Mouse (Mus musculus) splenic B cell, adult 2 months (primary cell): ENCODE measurements around the gene Muc13.

ENCODE experiments used
- DNase-seq: peaks from one replicate; pipeline ENCODE4 v3.0.0-alpha.2; 2011; ENCODE audit warnings: low read depth, low spot score
- H3K27me3 ChIP-seq: 2 replicates; pipeline ENCODE4 v1.6.1; 2012; ENCODE audit warnings: mild to moderate bottlenecking, low read length, moderate library complexity, mixed read lengths; ENCODE audit not compliant: control insufficient read depth, poor library complexity, insufficient read depth, severe bottlenecking
- H3K36me3 ChIP-seq: 2 replicates; pipeline ENCODE4 v1.6.1; 2012; ENCODE audit warnings: mild to moderate bottlenecking, low read length, moderate library complexity, mixed read lengths; ENCODE audit not compliant: control insufficient read depth, poor library complexity, insufficient read depth, severe bottlenecking

Muc13 gene

GRCm38 (mm10) chr16:33760542-33760941 lies 33.3 kb upstream of the Muc13 start:
- no peaks in the 10 kb centered on the region for H3K27me3 ChIP-seq
- H3K36me3 ChIP-seq: peaks cover 16% of the 10 kb centered on the region
- DNase-seq: no peak

- DNase-seq: no peak
- Histone ChIP-seq H3K27me3 (no peaks in the 10 kb centered on the region), H3K36me3 (peaks cover 16% of the 10 kb centered on the region)
These were observed 32.8 kb upstream of the Muc13 start for GRCm38 (mm10) chr16:33760996-33761395.

DNA sequence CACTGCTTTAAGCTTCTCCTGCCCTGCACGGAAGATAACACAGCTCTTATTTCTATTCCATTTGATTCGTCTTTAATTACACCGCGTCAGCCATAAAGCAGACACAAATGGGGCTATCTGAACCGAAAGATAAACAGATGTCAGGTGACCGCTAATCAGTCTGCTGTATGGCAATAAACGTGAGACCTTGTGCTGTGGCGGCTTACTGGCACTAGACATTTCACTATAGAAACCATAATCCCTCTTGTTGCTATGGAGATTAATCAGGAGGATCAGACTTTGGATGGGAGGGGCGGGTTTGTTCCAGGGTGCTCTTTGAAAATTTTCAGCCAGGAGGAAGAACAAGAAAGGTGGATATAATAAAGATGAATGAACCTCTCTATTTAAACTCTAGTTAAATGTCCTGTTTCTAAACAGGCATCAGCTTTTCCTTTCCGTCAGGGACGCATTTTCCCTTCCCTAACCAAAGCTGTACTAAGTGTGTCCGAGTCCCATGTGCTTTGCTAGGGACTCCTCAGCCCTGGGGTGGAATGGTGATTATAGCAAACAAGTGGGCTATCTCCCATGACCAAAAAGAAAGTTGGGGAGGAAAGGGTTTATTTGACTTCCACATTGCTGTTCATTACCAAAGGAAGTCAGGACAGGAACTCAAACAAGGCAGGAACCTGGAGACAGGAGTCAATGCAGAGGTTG lies 29.2 kb upstream of the Muc13 start:
- peaks cover 25% of the 10 kb centered on the region for H3K36me3 ChIP-seq
- no peaks in the 10 kb centered on the region for H3K27me3 ChIP-seq
- no peak for DNase-seq

DNA sequence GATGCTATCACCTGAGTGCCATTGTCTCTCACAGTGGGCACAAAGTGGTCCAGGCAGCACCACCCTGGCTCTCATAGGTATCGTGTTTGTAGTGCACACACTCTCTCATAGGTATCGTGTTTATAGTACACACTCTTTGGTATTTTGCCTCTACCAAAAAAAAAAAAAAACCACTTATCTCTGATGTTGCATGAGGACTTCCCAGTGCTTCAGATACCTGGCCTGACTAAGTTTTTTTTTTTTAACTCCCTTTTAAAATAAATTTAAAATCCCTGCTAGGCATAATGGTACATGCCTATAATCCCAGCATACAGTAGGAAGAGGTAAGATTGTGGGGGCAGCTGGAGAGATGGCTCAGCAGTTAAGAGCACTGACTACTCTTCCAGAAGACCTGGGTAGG lies 28.4 kb upstream of the Muc13 start:
- Histone ChIP-seq H3K36me3 (peaks cover 25% of the 10 kb centered on the region), H3K27me3 (no peaks in the 10 kb centered on the region)
- DNase-seq: no peak

GRCm38 (mm10) chr16:33766309-33766708 lies 27.5 kb upstream of the Muc13 start:
- Histone ChIP-seq H3K27me3 (no peaks in the 10 kb centered on the region), H3K36me3 (peaks cover 25% of the 10 kb centered on the region)
- no peak for DNase-seq

GRCm38 (mm10) chr16:33766757-33767156 lies 27.1 kb upstream of the Muc13 start:
- H3K36me3 ChIP-seq: peaks cover 25% of the 10 kb centered on the region
- H3K27me3 ChIP-seq: no peaks in the 10 kb centered on the region
- DNase-seq: no peak

DNA sequence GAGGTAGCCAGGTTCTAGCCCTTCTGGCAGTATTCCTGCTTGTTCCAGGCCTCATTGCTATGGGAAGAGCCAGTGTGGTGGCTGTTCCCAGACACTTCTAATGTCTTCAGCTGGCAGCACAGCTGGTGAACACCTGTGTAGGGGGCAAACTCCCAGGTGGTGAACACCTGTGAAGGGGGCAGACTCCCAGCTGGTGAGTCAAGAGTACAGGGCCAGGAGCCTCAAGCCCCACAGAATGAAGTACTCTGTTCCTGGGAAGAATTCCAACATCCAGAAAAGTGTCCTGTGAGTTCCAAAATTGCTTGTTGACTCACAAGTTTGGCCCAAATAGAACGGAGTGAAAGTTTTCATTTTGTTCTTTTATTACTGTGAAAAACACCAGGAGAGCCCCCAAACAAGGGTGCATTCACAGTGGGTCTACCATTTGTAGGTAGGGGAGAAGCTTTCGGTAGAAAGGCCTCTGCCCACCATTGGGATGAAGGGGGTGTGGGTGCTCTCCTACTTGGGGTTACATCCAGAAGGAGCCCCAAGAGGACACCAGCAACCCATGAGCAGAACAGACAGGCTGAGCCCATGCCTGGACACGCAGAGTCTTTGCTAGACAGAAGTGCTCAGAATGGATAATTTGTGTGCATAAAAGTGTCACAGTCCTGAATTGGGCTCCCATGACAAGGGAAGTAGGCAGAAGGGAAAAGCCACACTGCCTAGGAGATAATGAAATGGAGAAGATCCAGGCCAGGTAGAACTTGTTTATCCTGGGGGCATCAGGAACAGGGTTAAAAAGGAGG lies 25.2 kb upstream of the Muc13 start:
- Histone ChIP-seq H3K36me3 (peaks cover 18% of the 10 kb centered on the region), H3K27me3 (no peaks in the 10 kb centered on the region)
- no peak for DNase-seq

DNA sequence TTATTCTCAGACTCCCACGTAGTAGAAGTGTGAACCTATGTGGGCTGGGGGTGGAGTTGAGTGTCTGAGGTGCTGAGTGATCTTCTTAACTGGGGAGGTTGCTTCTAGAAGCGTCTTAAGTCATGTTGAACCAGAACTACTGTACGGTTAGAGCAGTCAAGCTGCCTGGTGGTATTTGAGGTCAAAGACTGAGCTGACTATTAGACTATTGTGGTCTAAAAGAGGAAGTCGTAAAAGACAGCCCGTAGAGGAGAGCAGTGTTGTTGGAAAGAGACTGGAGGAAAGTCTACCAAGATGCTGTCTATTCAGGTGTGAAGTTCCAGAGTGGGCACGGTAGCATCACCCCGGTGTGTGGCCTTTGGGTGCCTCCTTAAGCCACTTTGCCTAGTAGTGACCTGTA lies 24.0 kb upstream of the Muc13 start:
- peaks cover 10% of the 10 kb centered on the region for H3K36me3 ChIP-seq
- H3K27me3 ChIP-seq: no peaks in the 10 kb centered on the region
- DNase-seq: peak; percentile 82

DNA sequence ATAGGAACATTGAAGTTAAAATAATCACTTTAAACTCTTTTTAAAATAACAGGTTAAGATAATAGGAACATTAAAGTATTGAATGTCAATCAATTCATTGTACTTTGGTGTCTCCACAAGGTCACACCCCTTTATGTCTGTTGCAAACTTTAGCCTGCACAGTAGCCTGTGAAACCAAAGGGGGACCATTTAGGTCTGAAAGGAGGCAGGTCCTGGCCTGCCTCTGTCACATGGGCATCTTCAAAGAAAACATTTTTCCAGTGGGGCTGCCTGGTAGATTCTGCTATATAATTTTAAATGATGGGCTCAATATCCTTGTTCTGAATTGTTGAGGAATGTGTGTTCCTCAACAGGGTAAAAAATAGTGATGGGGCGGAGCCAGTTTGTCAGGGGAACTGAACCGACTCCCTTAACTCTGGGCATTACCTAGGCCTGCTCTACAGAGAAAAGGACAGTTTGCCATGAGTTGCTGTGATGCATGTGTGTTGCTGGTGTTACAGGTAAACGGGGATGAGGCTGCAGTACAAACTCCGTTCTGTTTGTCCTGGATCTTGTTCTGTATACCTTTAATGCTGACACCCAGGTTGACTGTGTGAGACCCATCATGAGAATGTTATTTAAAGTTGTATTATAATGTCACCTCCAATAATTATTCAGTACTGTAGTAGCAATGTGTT lies 22.9 kb upstream of the Muc13 start:
- DNase-seq: no peak
- Histone ChIP-seq H3K27me3 (no peaks in the 10 kb centered on the region), H3K36me3 (peaks cover 9% of the 10 kb centered on the region)

DNA sequence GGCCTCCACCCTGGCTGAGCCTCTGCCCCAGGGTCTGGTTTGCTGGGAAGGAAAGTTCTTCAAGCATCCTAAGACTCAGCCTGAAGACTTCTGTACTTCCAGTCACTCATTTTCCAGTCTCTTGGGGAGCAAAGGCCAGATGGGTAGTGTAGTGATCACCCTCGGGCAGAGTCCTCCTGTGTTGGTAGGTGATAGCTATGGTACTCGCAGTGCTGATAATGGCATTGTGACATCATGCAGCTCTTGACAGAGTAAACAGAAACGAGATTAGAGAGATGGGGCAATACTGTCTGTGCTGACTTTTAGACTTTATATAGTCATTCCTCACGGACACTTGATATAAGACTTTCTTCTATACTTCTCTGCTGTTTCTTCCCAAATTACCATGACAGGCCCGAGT lies 21.0 kb upstream of the Muc13 start:
- Histone ChIP-seq H3K36me3 (no peaks in the 10 kb centered on the region), H3K27me3 (no peaks in the 10 kb centered on the region)
- no peak for DNase-seq

- no peak for DNase-seq
- no peaks in the 10 kb centered on the region for H3K36me3 ChIP-seq
- H3K27me3 ChIP-seq: no peaks in the 10 kb centered on the region
These were observed 18.9 kb upstream of the Muc13 start for GRCm38 (mm10) chr16:33774972-33775371.

DNA sequence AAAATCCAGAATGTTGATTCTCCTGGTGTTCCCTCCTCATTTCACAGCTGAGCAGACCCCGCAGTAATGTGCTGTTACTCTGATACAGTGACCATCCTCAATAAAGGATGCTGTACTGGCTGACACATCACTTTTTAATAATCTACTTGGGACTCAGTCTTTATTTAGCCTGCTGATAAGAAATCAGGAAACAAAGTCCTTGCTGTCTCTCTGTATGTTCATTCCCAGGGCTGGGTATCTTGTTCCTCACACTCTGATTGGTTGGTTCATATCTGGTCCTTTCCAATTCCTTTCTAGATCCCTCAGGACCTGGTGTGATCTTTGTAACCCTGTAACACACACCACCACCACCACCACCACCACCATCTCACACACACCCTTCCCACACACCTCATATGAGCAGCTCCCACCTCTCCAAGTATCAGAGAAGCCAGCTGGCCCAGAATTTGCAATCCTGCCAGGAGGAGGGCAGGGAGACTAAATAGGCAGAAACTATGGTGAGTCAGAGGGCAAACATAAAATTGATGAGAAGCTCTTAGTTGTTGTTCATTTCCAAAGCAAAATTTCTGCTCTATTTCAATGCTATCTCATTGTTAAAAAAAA lies 18.0 kb upstream of the Muc13 start:
- Histone ChIP-seq H3K36me3 (no peaks in the 10 kb centered on the region), H3K27me3 (no peaks in the 10 kb centered on the region)
- no peak for DNase-seq

GRCm38 (mm10) chr16:33776766-33777529 lies 16.9 kb upstream of the Muc13 start:
- no peaks in the 10 kb centered on the region for H3K27me3 ChIP-seq
- H3K36me3 ChIP-seq: no peaks in the 10 kb centered on the region
- no peak for DNase-seq

DNA sequence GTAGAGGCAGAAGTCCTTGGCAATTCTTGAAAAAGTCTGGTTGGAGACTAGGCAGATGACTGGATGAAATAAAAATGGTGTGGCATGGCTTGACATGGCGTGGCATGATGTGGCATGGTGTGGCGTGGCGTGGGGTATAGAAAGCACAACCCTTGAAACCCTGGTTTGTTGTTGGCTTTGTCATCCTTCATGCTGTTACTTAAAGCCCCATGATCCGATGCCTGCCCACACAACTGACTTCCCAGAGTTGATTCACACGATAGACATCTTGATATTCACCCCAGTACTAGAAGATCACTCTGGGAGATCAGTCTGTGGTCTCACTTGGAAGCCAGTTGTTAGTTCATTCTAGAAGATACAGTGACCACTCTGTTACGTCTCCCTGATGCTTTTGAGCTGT lies 16.2 kb upstream of the Muc13 start:
- DNase-seq: no peak
- H3K36me3 ChIP-seq: no peaks in the 10 kb centered on the region
- H3K27me3 ChIP-seq: no peaks in the 10 kb centered on the region
